Mouse (Mus musculus) forebrain, embryonic 15.5 days (tissue): ENCODE data around the gene Pigo. TPM values are rescaled to one million over a fixed set of nuclear protein-coding genes. Genes with fewer than 3 reads are reported as not detected.
A peak's percentile ranks its signal among the peaks of the same experiment; 100 is the strongest.
"Not testable (repeated sequence)": the region's sequence is repeated elsewhere in the genome, so short reads cannot be mapped to it uniquely, and the experiment has no call there.

Source experiments
- ATAC-seq: fragments of 200-750 bp; cut with Nextera tagmentation; replicated peaks from 2 replicates; pipeline ENCODE4 v1.8.0; 2017; ENCODE audit warnings: mild to moderate bottlenecking, moderate TSS enrichment, moderate library complexity
- H3K27ac ChIP-seq: fragments of 300-500 bp; sonication (generic); replicated peaks from 2 replicates; pipeline ENCODE4 v1.5.1; 2015; ENCODE audit warnings: mild to moderate bottlenecking, inconsistent platforms
- H3K27me3 ChIP-seq: fragments of 300-500 bp; sonication (generic); 2 replicates; pipeline ENCODE4 v1.6.1; 2015; ENCODE audit warnings: inconsistent platforms
- H3K36me3 ChIP-seq: fragments of 300-500 bp; sonication (generic); 2 replicates; pipeline ENCODE4 v1.6.1; 2015; ENCODE audit warnings: mild to moderate bottlenecking, inconsistent platforms
- H3K4me1 ChIP-seq: fragments of 300-500 bp; sonication (generic); 2 replicates; pipeline ENCODE4 v1.6.1; 2015; ENCODE audit warnings: inconsistent platforms
- H3K4me2 ChIP-seq: fragments of 300-500 bp; sonication (generic); replicated peaks from 2 replicates; pipeline ENCODE4 v1.6.1; 2015; ENCODE audit warnings: mild to moderate bottlenecking, inconsistent platforms
- H3K4me3 ChIP-seq: fragments of 300-500 bp; sonication (generic); 2 replicates; pipeline ENCODE4 v1.5.1; 2015; ENCODE audit warnings: mild to moderate bottlenecking, inconsistent platforms
- H3K9ac ChIP-seq: fragments of 300-500 bp; sonication (generic); replicated peaks from 2 replicates; pipeline ENCODE4 v1.6.1; 2015; ENCODE audit warnings: mild to moderate bottlenecking, inconsistent platforms
- H3K9me3 ChIP-seq: fragments of 300-500 bp; sonication (generic); 2 replicates; pipeline ENCODE4 v1.6.1; 2016; ENCODE audit warnings: inconsistent platforms
- WGBS: fragments of 180-500 bp; shearing (Covaris S2); methylation state at CpG from one replicate; pipeline ENCODE4 v1.1.7; 2015; ENCODE audit warnings: mixed read lengths; 5-methylcytosine and 5-hydroxymethylcytosine counted together
- polyA plus RNA-seq: library from polyadenylated mRNA; unstranded; fragments of >200 nt; fragmentation: Nextera tagmentation; extraction: Ambion mirVana; gene quantifications from 2 replicates; pipeline ENCODE4 v1.2.1, GENCODE M21; 2015

The Pigo gene
- polyA plus RNA-seq, 1 experiment from 2014 or later = 23.2 TPM

- Histone ChIP-seq H3K27me3 (no peaks in the 10 kb centered on the region), H3K4me3 (no peak overlapping the region), H3K4me1 (no peaks in the 10 kb centered on the region), H3K36me3 (peaks cover 53% of the 10 kb centered on the region), H3K9me3 (no peaks in the 10 kb centered on the region), H3K9ac (no peak overlapping the region), H3K4me2 (no peak overlapping the region), H3K27ac (no peak overlapping the region)
- no peak for ATAC-seq
- 93% methylated on average over 4 of the region's 4 CpGs for WGBS
These were observed 7.5 kb downstream of the Pigo start for GRCm38 (mm10) chr4:43018156-43018555.

DNA sequence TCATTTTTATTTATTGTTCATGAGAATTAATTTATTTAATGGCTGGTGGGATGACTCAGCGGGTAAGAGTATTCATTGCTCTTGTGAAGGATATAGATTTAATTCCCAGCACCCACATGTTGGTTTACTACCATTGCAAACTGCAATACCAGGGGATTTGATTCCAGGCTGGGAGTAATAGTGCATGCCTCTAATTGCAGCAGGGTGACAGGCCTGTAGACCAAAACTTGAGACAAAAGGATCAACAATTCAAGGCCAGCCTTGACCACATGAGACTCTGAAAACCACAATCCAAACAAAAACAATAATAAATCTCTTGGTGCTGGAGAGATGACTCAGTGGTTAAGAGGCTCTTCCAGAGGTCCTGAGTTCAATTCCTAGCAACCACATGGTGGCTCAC lies 13.5 kb downstream of the Pigo start:
- H3K4me2 ChIP-seq = no peak overlapping the region

DNA sequence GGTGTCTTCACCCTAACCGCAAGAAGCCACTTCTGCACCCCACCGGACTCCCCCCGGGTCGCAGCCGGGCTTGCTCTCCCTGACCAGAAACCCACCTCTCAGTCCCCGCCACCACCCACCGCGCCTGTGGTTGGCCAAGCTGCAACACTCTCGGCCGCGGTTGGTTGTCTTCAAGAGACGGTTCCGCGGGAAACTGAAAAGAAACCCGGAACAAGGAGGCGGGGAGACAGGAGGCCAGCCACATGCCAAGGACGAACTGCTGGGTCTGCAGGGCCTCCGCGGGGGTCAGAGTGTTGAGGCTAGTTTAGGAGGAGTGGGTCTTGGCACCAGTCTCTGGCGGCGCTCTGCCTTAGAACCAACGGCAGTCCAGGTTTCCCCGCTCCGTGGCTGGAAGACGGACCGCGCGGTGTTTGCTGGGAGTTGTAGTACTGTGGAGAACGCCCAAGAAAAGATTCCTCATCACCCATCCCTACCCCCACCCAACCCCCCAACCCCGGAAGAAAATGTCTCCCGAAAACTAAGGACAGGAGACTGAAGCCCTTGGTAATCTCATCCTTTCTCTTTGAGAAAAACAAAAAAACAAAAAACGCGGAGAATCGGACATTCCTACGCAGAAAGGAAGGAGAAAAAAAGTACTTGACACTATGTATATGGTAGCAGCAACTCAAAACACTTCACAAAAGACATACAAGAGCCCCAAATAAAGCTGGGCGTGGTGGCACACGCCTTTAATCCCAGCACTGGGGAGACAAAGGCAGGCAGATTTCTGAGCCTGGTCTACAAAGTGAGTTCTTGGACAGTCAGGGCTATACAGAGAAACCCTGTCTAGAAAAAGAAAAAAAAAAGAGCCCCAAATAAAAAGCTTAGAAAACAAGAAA lies 15.2 kb downstream of the Pigo start, which contains the start of gene Fancg:
Gene Fancg, minus strand, starts transcription at position 346 of the 878 bp plus-strand sequence.
- Histone ChIP-seq H3K4me2 (peak within 1 kb of the TSS; percentile 80), H3K36me3 (no peaks in the 10 kb centered on the region), H3K9ac (peak within 1 kb of the TSS; percentile 61), H3K4me1 (peaks cover 15% of the 10 kb centered on the region), H3K4me3 (peak within 1 kb of the TSS; percentile 70), H3K27me3 (no peaks in the 10 kb centered on the region), H3K9me3 (no peaks in the 10 kb centered on the region), H3K27ac (peak within 1 kb of the TSS; percentile 65)
- peak; percentile 95 for ATAC-seq
- 1% methylated on average over 37 of the region's 37 CpGs for WGBS

More for the DNA sequence above, 13.5 kb downstream of the Pigo start:
- Histone ChIP-seq H3K27me3 (no peaks in the 10 kb centered on the region), H3K4me3 (no peak overlapping the region), H3K36me3 (peaks cover 4% of the 10 kb centered on the region; the same call in 1 of the 2 replicates), H3K4me1 (peaks cover 15% of the 10 kb centered on the region), H3K27ac (no peak overlapping the region), H3K9ac (no peak overlapping the region), H3K9me3 (no peaks in the 10 kb centered on the region)
- no peak for ATAC-seq
- WGBS = 100% methylated on average over 1 of the region's 1 CpGs

DNA sequence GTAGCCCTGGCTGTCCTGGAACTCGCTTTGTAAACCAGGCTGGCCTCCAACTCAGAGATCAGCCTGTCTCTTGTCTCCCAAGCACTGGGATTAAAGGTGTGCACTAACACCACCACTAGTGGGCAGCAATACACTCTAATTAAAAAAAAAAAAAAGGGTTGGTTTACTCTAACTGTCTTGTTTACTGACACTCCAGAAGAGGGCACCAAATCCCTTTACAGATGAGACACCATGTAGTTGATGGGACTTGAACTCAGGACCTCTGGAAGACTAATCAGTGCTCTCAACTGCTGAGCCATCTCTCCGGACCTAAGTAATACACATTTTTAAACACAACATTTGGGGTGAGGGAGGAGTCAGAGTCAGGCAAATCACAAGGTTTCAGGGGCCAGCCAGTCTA lies 19.9 kb downstream of the Pigo start:
- H3K36me3 ChIP-seq = no peaks in the 10 kb centered on the region
- no peak overlapping the region for H3K27ac ChIP-seq
- H3K4me2 ChIP-seq = no peak overlapping the region
- H3K9me3 ChIP-seq = no peaks in the 10 kb centered on the region
- 54% methylated on average over 2 of the region's 2 CpGs for WGBS
- peaks cover 16% of the 10 kb centered on the region for H3K4me1 ChIP-seq
- no peak overlapping the region for H3K4me3 ChIP-seq
- H3K27me3 ChIP-seq = no peaks in the 10 kb centered on the region
- no peak overlapping the region for H3K9ac ChIP-seq
- ATAC-seq = no peak

- no peaks in the 10 kb centered on the region for H3K9me3 ChIP-seq
- WGBS = 94% methylated on average over 3 of the region's 3 CpGs
- no peak for ATAC-seq
These were observed 20.7 kb downstream of the Pigo start for GRCm38 (mm10) chr4:43004951-43005350.

GRCm38 (mm10) chr4:43002756-43003439 lies 22.7 kb downstream of the Pigo start:
- H3K27me3 ChIP-seq = no peaks in the 10 kb centered on the region
- H3K4me3 ChIP-seq = no peak overlapping the region
- H3K9ac ChIP-seq = no peak overlapping the region
- no peak for ATAC-seq
- H3K36me3 ChIP-seq = no peaks in the 10 kb centered on the region
- H3K27ac ChIP-seq = no peak overlapping the region
- H3K9me3 ChIP-seq = no peaks in the 10 kb centered on the region
- H3K4me2 ChIP-seq = no peak overlapping the region
- H3K4me1 ChIP-seq = peaks cover 18% of the 10 kb centered on the region
- WGBS = 76% methylated on average over 12 of the region's 12 CpGs

More at GRCm38 (mm10) chr4:43004951-43005350, 20.7 kb downstream of the Pigo start:
- Histone ChIP-seq H3K4me1 (peaks cover 16% of the 10 kb centered on the region), H3K36me3 (no peaks in the 10 kb centered on the region), H3K4me3 (no peak overlapping the region), H3K27ac (no peak overlapping the region), H3K9ac (no peak overlapping the region), H3K27me3 (no peaks in the 10 kb centered on the region), H3K4me2 (no peak overlapping the region)

DNA sequence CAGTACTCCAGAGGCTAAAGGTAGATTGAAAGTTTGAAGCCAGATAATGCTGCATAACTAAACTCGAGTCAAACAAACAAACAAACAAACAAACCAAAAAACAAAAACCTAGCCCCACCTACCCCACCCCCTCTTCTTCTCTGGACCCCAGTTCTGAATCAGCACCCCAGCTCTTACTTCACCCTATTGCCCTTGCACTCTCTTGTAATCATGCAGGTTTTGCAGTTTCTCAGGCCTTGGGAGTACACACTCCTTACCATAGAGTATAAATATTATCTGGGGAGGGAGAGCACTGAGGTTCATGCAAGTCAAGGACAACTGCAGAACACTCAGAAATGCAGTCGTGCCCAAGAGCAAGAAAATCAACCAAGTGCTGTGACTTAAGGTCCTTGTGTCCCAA lies 24.3 kb downstream of the Pigo start:
- Histone ChIP-seq H3K9ac (no peak overlapping the region), H3K4me3 (no peak overlapping the region), H3K36me3 (0 out of 2 replicates have a peak, but pooled peaks cover 2% of the 10 kb centered on the region), H3K9me3 (no peaks in the 10 kb centered on the region), H3K4me1 (peaks cover 29% of the 10 kb centered on the region), H3K4me2 (0 out of 2 replicates have a peak overlapping the region, but pooled peaks have one; percentile 39), H3K27me3 (no peaks in the 10 kb centered on the region), H3K27ac (peak overlapping the region; percentile 99)
- 85% methylated on average over 2 of the region's 2 CpGs for WGBS
- no peak for ATAC-seq

- H3K27ac ChIP-seq = peak within 1 kb of the TSS; percentile 99
- H3K4me3 ChIP-seq = peak within 1 kb of the TSS; percentile 100
- WGBS = under 1% methylated on average over 51 of the region's 56 CpGs
- peak within 1 kb of the TSS; percentile 83 for H3K4me2 ChIP-seq
- H3K9ac ChIP-seq = peak within 1 kb of the TSS; percentile 97
- H3K36me3 ChIP-seq, H3K9me3 ChIP-seq, H3K27me3 ChIP-seq: not testable (repeated sequence)
- ATAC-seq = peak; percentile 99
- peaks cover 29% of the 10 kb centered on the region for H3K4me1 ChIP-seq
These were observed 25.3 kb downstream of the Pigo start, which contains the start of gene Vcp for GRCm38 (mm10) chr4:43000141-43000986. Gene Vcp (minus strand): TSS chr4:43000507.

GRCm38 (mm10) chr4:42999451-43000140 lies 26.0 kb downstream of the Pigo start:
- peak overlapping the region; percentile 83 for H3K4me2 ChIP-seq
- H3K9ac ChIP-seq = peak overlapping the region; percentile 97
- H3K9me3 ChIP-seq = no peaks in the 10 kb centered on the region
- no peaks in the 10 kb centered on the region for H3K27me3 ChIP-seq
- peak overlapping the region; percentile 100 for H3K4me3 ChIP-seq
- peak; percentile 66 for ATAC-seq
- under 1% methylated on average over 51 of the region's 51 CpGs for WGBS
- H3K36me3 ChIP-seq = peaks cover 15% of the 10 kb centered on the region
- peaks cover 29% of the 10 kb centered on the region for H3K4me1 ChIP-seq
- H3K27ac ChIP-seq = peak overlapping the region; percentile 99

GRCm38 (mm10) chr4:42998022-42998421 lies 27.6 kb downstream of the Pigo start:
- no peaks in the 10 kb centered on the region for H3K27me3 ChIP-seq
- H3K4me2 ChIP-seq = peak overlapping the region; percentile 83
- H3K9ac ChIP-seq = peak overlapping the region; percentile 0; the same call in 1 of the 2 replicates
- 86% methylated on average over 2 of the region's 2 CpGs for WGBS
- no peaks in the 10 kb centered on the region for H3K9me3 ChIP-seq
- H3K4me3 ChIP-seq = peak overlapping the region; percentile 100
- peaks cover 31% of the 10 kb centered on the region for H3K36me3 ChIP-seq
- H3K4me1 ChIP-seq = peaks cover 29% of the 10 kb centered on the region
- ATAC-seq = no peak
- no peak overlapping the region for H3K27ac ChIP-seq

DNA sequence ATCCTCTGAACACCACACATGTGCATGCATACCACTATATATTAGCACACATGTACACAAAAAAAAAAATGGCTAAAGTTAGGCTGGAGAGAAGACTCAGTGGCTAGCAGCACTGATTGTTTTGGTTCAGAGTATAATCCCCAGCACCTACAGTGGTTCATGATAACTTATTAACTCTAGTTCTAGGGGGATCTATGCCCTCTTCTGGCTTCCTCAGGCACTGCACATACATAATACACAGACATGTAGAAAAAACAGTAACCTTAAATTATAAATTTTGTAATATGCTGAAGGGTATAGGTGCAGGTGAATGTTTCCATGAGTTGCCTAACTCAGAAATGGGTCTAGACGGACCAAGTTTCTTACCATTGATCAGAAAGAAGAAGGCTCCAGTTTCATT lies 37.3 kb downstream of the Pigo start:
- H3K36me3 ChIP-seq = peaks cover 97% of the 10 kb centered on the region
- WGBS = 89% methylated on average over 1 of the region's 1 CpGs
- no peaks in the 10 kb centered on the region for H3K4me1 ChIP-seq
- H3K4me3 ChIP-seq = no peak overlapping the region
- H3K4me2 ChIP-seq = no peak overlapping the region
- H3K27ac ChIP-seq = no peak overlapping the region
- ATAC-seq = no peak
- H3K9me3 ChIP-seq = no peaks in the 10 kb centered on the region
- no peaks in the 10 kb centered on the region for H3K27me3 ChIP-seq
- H3K9ac ChIP-seq = no peak overlapping the region
